Mouse (Mus musculus): ENCODE measurements around the gene Umod.

Umod gene

DNA sequence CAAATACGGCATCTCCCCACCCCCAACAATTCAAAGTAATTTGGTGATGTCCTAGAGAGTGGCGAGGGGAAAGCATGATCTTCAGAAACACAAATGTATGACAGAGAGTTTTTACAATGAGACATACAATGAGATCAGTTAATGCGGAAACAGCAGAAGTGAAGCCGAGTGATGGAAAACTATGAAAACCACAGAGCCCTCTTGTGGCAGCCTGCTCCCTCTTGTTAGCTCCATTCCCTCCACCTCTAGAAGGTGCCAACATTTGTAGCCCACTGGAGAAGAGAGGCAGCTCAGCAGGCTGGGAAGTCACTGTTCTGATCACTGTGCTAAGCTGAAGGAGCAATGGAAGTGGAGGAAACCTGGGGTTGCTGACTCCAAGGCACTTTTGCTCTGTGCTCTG, 35.2 kb downstream of the Umod start:
- in situ Hi-C loops (cut with MboI, MseI), result no loop called here

DNA sequence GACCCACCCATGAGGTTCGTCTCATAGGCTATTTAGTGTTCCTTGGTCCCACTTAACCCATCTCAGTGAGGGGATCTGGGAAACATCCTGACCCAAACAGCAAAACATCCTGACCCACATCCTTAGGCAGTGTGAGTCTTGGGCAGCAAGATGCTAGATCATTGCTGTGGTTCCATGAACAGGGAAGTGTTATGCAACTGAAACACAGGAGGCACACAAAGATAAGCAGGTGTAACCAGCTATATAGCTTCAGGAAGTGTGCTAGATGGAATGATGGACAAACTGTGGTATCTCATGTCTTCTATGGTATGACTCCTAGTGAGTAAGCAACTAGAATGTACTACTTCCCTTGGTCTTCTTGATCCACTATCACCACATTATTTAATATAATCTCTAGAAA, 37.1 kb downstream of the Umod start:
- in situ Hi-C loops (cut with MboI, MseI), result no loop called here

DNA sequence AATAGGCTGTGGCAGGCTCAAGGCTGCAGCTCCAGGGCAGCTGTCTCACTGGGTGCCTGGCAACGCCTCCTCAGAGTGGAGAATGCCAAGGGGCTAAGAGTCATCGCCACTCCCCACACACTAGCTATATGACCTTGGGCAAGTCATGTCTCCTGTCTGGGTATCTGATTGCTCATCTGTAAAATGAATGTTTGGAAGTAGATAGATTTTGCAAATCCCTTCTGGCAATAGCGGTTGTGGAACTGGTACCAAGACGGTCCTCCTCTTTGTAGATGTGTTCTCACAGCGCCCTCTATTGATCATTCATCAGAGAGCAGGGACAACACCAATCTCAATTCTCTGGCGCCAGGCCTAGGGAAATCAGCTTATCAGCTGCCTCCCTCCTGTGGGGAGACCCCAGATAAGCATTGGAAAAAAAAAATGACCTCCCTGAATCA, 51.9 kb downstream of the Umod start:
- in situ Hi-C loops (cut with MboI, MseI), result no loop called here

DNA sequence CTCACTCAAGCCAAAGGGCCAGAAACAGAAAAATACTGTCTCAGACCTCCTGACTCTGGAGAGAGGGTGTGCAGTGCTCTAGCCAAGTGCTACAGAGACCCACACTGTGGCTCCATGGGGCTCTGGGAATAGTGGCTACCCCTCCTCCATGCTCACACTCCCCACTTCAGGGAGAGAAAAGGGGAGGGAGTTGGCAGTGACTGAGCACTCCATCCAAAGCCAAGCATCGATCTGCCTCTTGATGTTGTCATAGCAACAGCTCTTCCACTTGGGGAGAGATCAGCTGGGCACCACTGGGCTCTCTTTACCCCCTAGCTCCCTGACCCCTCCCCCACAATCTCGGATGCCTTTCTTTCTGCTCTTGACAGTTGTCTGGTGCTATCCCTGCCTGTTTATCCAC, 58.4 kb downstream of the Umod start:
- in situ Hi-C loops (cut with MboI, MseI), result no loop called here

DNA sequence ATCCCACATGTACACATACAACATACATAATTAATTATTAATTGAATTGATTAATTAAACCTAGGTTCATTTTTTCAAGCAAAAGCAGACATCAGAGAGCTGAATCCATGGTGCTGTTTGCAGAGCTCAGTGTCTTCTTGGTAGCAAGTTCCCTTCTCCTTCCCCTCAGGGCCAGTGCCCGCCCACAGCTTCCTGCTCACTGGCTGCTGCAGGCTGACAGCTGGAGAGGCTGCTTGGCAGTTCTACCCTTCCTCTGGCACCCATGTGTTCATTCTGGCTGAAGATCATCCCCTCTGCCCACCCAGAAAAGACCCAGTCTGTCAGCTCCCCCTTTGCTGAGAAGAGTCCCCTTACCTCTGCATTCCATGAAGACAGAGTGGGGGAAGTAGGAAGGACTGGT, 60.6 kb downstream of the Umod start:
- in situ Hi-C loops (cut with MboI, MseI), result no loop called here

All from regulatory T cell (primary cell).